ENCODE assay signal across 14 mouse cellular contexts in genomic region chr13:92923496-92923895, GRCm38 (mm10).
DNase-seq lines count a peak whose midpoint lies in the region; ATAC-seq and TF ChIP-seq lines count a peak whose summit lies in the region.
"Had no signal": no experiment of that assay in that cellular context is flagged by ENCODE, and none has a peak within 500 bp of the region (broad histone marks: within the 10 kb centered on the region; RNA-seq: fewer than 3 reads in every experiment).

No protein-coding gene starts in this region.

- TF ChIP-seq POLR2A in lung, adult 2 months (IDR thresholded peaks at IDR 0.05; ENCODE audit: borderline replicate concordance, extremely low read depth, low read depth, low read length), result no peak

- peak; percentile 89 for DNase-seq in heart, adult 11 months
- DNase-seq in heart, postnatal 14 days, result no peak
- peak; percentile 29 for DNase-seq in lung, postnatal 25 days (ENCODE audit: low spot score)
- DNase-seq in lung, adult 2 months, result no peak
- DNase-seq in spleen, postnatal 36 days (ENCODE audit: low spot score in 2 of 2), result peak; percentile 57 to 64
- no peak for DNase-seq in adrenal gland, postnatal 14 days
- DNase-seq: adrenal gland, postnatal 10 days; cerebellum, adult 9-11 months; heart, postnatal 36 days; thymus, postnatal 25 days had no signal

- H3K4me3 ChIP-seq in lung, adult 2 months (replicated peaks; ENCODE audit: extremely low read depth, low read depth, low read length), result no peak overlapping the region

- WGBS in lung, adult 2 months, result 71% methylated on average over 2 of the region's 2 CpGs

- ATAC-seq in common myeloid progenitor, adult 5-6 weeks (replicated peaks; ENCODE audit: low read depth, poor library complexity, severe bottlenecking), result peak; percentile 98
- ATAC-seq in megakaryocyte-erythroid progenitor cell, adult 5-6 weeks (replicated peaks; ENCODE audit: low FRiP score, low TSS enrichment, poor library complexity, severe bottlenecking), result no peak
- ATAC-seq: forebrain, embryonic 14.5 days; midbrain, embryonic 16.5 days had no signal

- intact Hi-C loops in heart, postnatal 14 days (cut with DNase I), result no loop called here

- H3K4me1 ChIP-seq in lung, adult 2 months (ENCODE audit: control insufficient read depth, insufficient read depth, low read length), result no peaks in the 10 kb centered on the region

- TF ChIP-seq CTCF in lung, adult 2 months (IDR thresholded peaks at IDR 0.05; ENCODE audit: insufficient read depth, low read length), result no peak

Comparison
In these comparisons a context has a peak if more than half of its experiments do, and no peak if none do; other contexts are left out.
1. DNase-seq: peak in heart, adult 11 months (single experiment), lung, postnatal 25 days (single experiment) and spleen, postnatal 36 days (2 of 2); none in heart, postnatal 14 days (0 of 2), lung, adult 2 months (single experiment) and adrenal gland, postnatal 14 days (single experiment).